Mouse (Mus musculus) thymus, adult 2 months (tissue): ENCODE results near the gene Rptor.

Experiments
- CTCF ChIP-seq: fragments of 200-500 bp; IDR thresholded peaks from 2 replicates; pipeline ENCODE4 v1.5.1; 2012; ENCODE audit warnings: mild to moderate bottlenecking, control low read depth, low read length, moderate library complexity, borderline replicate concordance; ENCODE audit not compliant: control insufficient read depth, poor library complexity, insufficient read depth; ENCODE audit errors: extremely low read depth
- POLR2A ChIP-seq: fragments of 200-500 bp; IDR thresholded peaks from 2 replicates; pipeline ENCODE4 v1.6.1; 2012; ENCODE audit warnings: mild to moderate bottlenecking, low read length, control low read depth, moderate library complexity; ENCODE audit not compliant: control insufficient read depth, poor library complexity, insufficient read depth; ENCODE audit errors: extremely low read depth

- TF ChIP-seq CTCF, result no peak
- no peak for TF ChIP-seq POLR2A
Measured at GRCm38 (mm10) chr11:119666567-119667108, 63.9 kb downstream of the Rptor start.
